Mouse (Mus musculus) liver, embryonic 14.5 days (tissue): ENCODE measurements around the gene Oas1h. TPM values are rescaled to one million over a fixed set of nuclear protein-coding genes. Genes with fewer than 3 reads are reported as not detected.
"Not testable (repeated sequence)": the region's sequence is repeated elsewhere in the genome, so short reads cannot be mapped to it uniquely, and the experiment has no call there.

Experiments
- ATAC-seq: fragments of 200-750 bp; cut with Nextera tagmentation; 2 replicates; pipeline ENCODE4 v1.8.0; 2017; ENCODE audit warnings: moderate number of reproducible peaks, mild to moderate bottlenecking, moderate library complexity; ENCODE audit not compliant: insufficient read depth
- DNase-seq, 3 experiments: peaks; one replicate each; pipeline ENCODE4 v3.0.0-alpha.2; 2012 to 2013; ENCODE audit warnings: low read depth in 3 of 3, low spot score in 3 of 3
- H3K27ac ChIP-seq: fragments of 300-500 bp; sonication (generic); 2 replicates; pipeline ENCODE4 v1.5.1; 2014; ENCODE audit warnings: moderate library complexity, mild to moderate bottlenecking, control low read depth, inconsistent platforms
- H3K27me3 ChIP-seq: fragments of 300-500 bp; sonication (generic); 2 replicates; pipeline ENCODE4 v1.6.1; 2014; ENCODE audit warnings: mild to moderate bottlenecking, low read length, moderate library complexity; ENCODE audit not compliant: control insufficient read depth, insufficient read depth
- H3K36me3 ChIP-seq: fragments of 300-500 bp; sonication (generic); replicated peaks from 2 replicates; pipeline ENCODE4 v1.6.1; 2014; ENCODE audit warnings: low read depth; ENCODE audit not compliant: control insufficient read depth, insufficient read depth
- H3K4me1 ChIP-seq, 2 experiments: fragments of 200-500 bp in 1 of 2; fragments of 300-500 bp in 1 of 2; sonication (generic) in 1 of 2; replicated peaks; 2 replicates each; pipeline ENCODE4 v1.6.1; 2012 to 2014; ENCODE audit warnings: antibody characterized with exemption in 1 of 2, inconsistent platforms in 1 of 2, low read length in 1 of 2; ENCODE audit not compliant: control insufficient read depth in 2 of 2, insufficient read depth in 2 of 2
- H3K4me2 ChIP-seq: fragments of 300-500 bp; sonication (generic); 2 replicates; pipeline ENCODE4 v1.6.1; 2014; ENCODE audit warnings: low read depth, mild to moderate bottlenecking, control low read depth, moderate library complexity
- H3K4me3 ChIP-seq, 2 experiments: fragments of 200-500 bp in 1 of 2; fragments of 300-500 bp in 1 of 2; sonication (generic) in 1 of 2; 2 replicates each; pipeline ENCODE4 v1.5.1; 2012 to 2014; ENCODE audit warnings: low read depth in 2 of 2, low read length in 2 of 2, mild to moderate bottlenecking in 2 of 2, control low read depth in 1 of 2, inconsistent platforms in 1 of 2, moderate library complexity in 1 of 2; ENCODE audit not compliant: insufficient read depth in 1 of 2
- H3K9ac ChIP-seq: fragments of 300-500 bp; sonication (generic); replicated peaks from 2 replicates; pipeline ENCODE4 v1.6.1; 2014; ENCODE audit warnings: mild to moderate bottlenecking, control low read depth, moderate library complexity
- H3K9me3 ChIP-seq: fragments of 300-500 bp; sonication (generic); 2 replicates; pipeline ENCODE4 v1.6.1; 2016; ENCODE audit warnings: low read length, mixed read lengths; ENCODE audit not compliant: control insufficient read depth
- CTCF ChIP-seq: IDR thresholded peaks from 2 replicates; pipeline ENCODE4 v1.5.1; 2016; ENCODE audit warnings: antibody characterized with exemption, low read depth, control low read depth
- EP300 ChIP-seq: IDR thresholded peaks from 2 replicates; pipeline ENCODE4 v1.6.1; 2016; ENCODE audit warnings: antibody characterized with exemption, low read depth
- WGBS: fragments of 180-500 bp; shearing (Covaris S2); extraction: QIAGEN DNeasy Blood & Tissue Kit; methylation state at CpG from one replicate; pipeline ENCODE4 v1.1.7; 2014; ENCODE audit not compliant: insufficient replicate concordance; 5-methylcytosine and 5-hydroxymethylcytosine counted together
- polyA plus RNA-seq, 2 experiments: library from polyadenylated mRNA; depleted of rRNA in 1 of 2; stranded (reverse) in 1 of 2; unstranded in 1 of 2; fragments of >200 nt; fragmentation: Nextera tagmentation in 1 of 2; extraction: Ambion mirVana in 1 of 2; gene quantifications; 2 replicates each; pipeline versions ENCODE4 v1.2.1 to v1.2.3; 2012 to 2014

Gene Oas1h
- polyA plus RNA-seq, 2 experiments: not detected

- ATAC-seq (no peak), DNase-seq (no peak)
- no peaks in the 10 kb centered on the region for H3K36me3 ChIP-seq
- H3K4me3 ChIP-seq: no peak overlapping the region
- no peaks in the 10 kb centered on the region for H3K9me3 ChIP-seq
- H3K27ac ChIP-seq: no peak overlapping the region
- H3K27me3 ChIP-seq: no peaks in the 10 kb centered on the region
- H3K9ac ChIP-seq: no peak overlapping the region
- TF ChIP-seq EP300 (no peak), CTCF (no peak)
- H3K4me2 ChIP-seq: no peak overlapping the region
- H3K4me1 ChIP-seq: no peaks in the 10 kb centered on the region
- 32% methylated on average over 6 of the region's 6 CpGs for WGBS
Observed at GRCm38 (mm10) chr5:120887831-120888230, 26.6 kb downstream of the Oas1h start.

GRCm38 (mm10) chr5:120888294-120888815, 27.1 kb downstream of the Oas1h start:
- 26% methylated on average over 4 of the region's 4 CpGs for WGBS
- H3K27ac ChIP-seq, H3K27me3 ChIP-seq, DNase-seq, ATAC-seq, H3K9me3 ChIP-seq, H3K4me2 ChIP-seq, H3K36me3 ChIP-seq, H3K4me1 ChIP-seq, H3K9ac ChIP-seq, H3K4me3 ChIP-seq: not testable (repeated sequence)

- Histone ChIP-seq H3K27me3 (no peaks in the 10 kb centered on the region), H3K9me3 (no peaks in the 10 kb centered on the region), H3K4me2 (no peak overlapping the region), H3K27ac (no peak overlapping the region), H3K4me1 (no peaks in the 10 kb centered on the region), H3K36me3 (no peaks in the 10 kb centered on the region), H3K4me3 (no peak overlapping the region), H3K9ac (no peak overlapping the region)
- TF ChIP-seq EP300: no peak
- no peak for TF ChIP-seq CTCF
- no peak for DNase-seq
- ATAC-seq: no peak
- WGBS: 67% methylated on average over 2 of the region's 2 CpGs
Observed at GRCm38 (mm10) chr5:120890026-120890425, 28.8 kb downstream of the Oas1h start.

- Histone ChIP-seq H3K27ac (no peak overlapping the region), H3K4me1 (no peaks in the 10 kb centered on the region), H3K4me3 (no peak overlapping the region), H3K9ac (no peak overlapping the region), H3K9me3 (no peaks in the 10 kb centered on the region), H3K27me3 (no peaks in the 10 kb centered on the region), H3K36me3 (no peaks in the 10 kb centered on the region), H3K4me2 (no peak overlapping the region)
- no peak for ATAC-seq
- 19% methylated on average over 3 of the region's 3 CpGs for WGBS
- no peak for DNase-seq
- no peak for TF ChIP-seq EP300
- TF ChIP-seq CTCF: no peak
Observed at GRCm38 (mm10) chr5:120890991-120891390, 29.8 kb downstream of the Oas1h start.

GRCm38 (mm10) chr5:120891566-120892242, 30.5 kb downstream of the Oas1h start:
- H3K4me3 ChIP-seq, H3K27me3 ChIP-seq, H3K9me3 ChIP-seq, H3K36me3 ChIP-seq, DNase-seq, H3K4me2 ChIP-seq, H3K27ac ChIP-seq, ATAC-seq, H3K9ac ChIP-seq, H3K4me1 ChIP-seq: not testable (repeated sequence)
- 40% methylated on average over 2 of the region's 2 CpGs for WGBS
